Mouse (Mus musculus): ENCODE data around the gene Snrpf. TPM values are rescaled to one million over a fixed set of nuclear protein-coding genes. Genes with fewer than 3 reads are reported as not detected.
"Not testable (repeated sequence)": the region's sequence is repeated elsewhere in the genome, so short reads cannot be mapped to it uniquely, and the experiment has no call there.

The Snrpf gene
- total RNA-seq, 2 experiments from 2014 or later: 9.5 to 10.1 TPM

DNA sequence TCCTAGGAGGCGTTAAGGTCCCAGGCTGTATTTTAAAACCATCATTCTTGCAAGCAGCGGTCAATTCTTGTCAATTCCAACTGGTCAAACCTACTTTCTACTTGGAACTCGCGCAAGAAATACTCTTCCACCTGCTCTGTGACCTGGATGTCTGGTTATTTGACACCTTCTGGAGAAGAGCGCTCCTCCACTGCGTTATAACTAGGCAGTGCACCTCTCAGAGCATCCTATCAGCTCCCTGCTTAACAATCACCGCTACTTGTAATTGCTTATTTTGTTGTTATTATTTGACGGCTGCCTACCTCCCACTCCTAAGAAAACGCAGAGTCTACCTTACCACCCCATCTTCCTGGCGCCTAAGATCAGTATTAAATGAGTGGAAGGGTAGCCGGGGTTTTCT lies 710 bp downstream of the Snrpf start:
- intact Hi-C loops (cut with DNase I): no loop called here
- DNase-seq: no peak

DNA sequence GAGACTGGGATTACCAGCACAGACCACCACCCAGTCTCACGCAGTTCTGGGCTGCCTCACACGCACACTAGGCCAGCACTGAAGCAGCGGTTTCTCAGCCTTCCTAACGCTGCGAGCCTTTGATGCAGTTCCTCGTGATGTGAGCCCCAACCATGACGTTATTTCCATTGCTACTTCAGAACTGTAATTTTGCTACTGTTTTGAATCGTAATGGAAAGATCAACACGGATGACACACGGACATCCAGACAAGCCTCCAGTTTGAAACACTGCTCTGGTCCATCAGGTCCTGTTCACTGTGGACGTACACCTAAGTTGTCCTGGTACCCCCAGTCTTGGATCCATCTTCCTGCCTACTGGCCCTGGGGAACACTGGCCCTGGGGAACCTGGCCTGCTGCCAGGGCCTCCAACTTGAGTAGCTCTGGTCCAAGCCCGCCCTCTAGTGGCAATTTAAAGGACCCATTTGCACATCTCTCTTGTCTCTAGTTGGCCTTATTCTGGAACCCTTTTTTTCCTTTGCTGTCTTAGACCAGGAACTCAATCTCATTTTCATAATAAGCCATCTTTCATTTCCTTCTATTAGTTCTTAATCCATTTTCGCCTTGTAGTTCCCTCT lies 12.1 kb downstream of the Snrpf start:
- DNase-seq: peak; percentile 75 to 83
- intact Hi-C loops (cut with DNase I): loop anchor here (2.0 to 10.0 kb wide), 3 partner anchors 93 to 533 kb away; no protein-coding TSS in a partner anchor

DNA sequence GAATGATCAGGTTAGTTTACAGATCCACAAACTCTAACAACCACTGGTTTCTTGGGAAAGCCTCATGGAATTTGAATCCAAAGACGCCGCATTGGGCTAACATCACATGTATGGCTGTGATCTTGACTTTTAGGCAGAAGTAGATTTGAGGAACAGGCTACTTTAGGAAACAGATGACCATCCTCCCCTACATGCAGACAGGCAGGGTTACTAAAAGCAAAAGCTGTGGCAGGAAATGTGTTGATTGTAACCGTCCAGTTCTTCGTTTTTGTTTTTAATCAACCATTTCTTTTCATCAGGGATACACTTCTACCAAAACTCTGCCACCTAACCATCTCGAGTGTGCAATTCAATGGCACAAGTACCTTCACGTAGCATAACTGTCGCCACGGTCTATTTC lies 13.5 kb downstream of the Snrpf start:
- no peak for DNase-seq
- intact Hi-C loops (cut with DNase I): loop anchor here (2.0 to 10.0 kb wide), 3 partner anchors 91 to 531 kb away; no protein-coding TSS in a partner anchor

DNA sequence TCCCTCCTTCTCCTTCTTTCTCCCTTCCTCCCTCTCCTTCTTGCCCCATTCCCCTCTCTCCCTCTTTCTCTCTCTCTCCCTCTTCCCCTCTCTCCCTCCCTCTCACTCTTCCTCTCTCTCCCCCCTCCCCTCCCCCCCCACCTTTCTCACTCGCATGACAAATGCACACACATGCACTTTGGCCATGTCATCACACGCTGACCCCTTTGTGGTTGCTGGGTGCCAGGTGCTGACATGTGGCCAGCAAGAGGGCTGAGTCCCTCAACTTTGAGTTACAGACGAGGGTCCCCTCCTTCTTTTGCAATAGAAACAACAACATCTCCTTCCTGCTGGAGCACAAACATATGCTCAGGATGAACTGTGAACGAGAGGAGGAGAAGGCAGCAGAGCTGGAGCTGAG lies 14.5 kb downstream of the Snrpf start:
- DNase-seq: no peak
- intact Hi-C loops (cut with DNase I): loop anchor here (10.0 kb wide), 1 partner anchor 530 kb away; no protein-coding TSS in a partner anchor

DNA sequence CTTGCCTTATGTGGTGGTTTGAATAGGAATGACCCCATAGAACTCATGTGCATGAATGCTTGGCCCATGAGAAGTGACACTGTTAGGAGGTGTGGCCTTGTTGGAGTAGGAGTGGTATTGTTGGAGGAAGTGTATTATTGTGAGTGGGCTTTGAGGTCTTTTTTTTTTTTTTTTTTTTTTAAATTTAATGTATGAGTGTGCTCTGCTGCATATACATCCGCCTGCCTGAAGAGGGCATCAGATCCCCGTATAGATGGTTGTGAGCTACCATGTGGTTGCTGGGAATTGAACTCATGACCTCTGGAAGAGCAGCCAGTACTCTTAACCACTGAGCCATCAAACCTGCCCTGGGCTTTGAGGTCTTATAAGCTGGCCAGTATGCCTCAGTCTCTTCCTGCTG lies 17.3 kb downstream of the Snrpf start:
- DNase-seq: no peak
- intact Hi-C loops (cut with DNase I): loop anchor here (10.0 kb wide), 1 partner anchor 527 kb away; no protein-coding TSS in a partner anchor

DNA sequence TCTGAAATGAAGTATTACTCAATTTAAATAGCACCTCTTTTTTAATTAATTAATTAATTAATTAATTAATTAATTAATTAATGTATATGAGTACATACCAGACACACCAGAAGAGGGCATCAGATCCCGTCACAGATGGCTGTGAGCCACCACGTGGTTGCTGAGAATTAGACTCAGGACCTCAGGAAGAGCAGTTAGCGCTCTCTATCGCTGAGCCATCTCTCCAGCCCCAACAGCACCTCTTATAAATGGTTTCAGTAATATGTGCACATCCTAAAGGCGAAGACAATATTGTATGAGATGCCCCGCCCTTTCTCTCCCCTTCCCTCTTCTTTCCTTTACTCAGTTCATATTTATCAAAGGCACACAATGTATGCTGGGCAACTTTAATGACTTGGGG lies 20.8 kb downstream of the Snrpf start:
- DNase-seq: no peak
- intact Hi-C loops (cut with DNase I): no loop called here

DNA sequence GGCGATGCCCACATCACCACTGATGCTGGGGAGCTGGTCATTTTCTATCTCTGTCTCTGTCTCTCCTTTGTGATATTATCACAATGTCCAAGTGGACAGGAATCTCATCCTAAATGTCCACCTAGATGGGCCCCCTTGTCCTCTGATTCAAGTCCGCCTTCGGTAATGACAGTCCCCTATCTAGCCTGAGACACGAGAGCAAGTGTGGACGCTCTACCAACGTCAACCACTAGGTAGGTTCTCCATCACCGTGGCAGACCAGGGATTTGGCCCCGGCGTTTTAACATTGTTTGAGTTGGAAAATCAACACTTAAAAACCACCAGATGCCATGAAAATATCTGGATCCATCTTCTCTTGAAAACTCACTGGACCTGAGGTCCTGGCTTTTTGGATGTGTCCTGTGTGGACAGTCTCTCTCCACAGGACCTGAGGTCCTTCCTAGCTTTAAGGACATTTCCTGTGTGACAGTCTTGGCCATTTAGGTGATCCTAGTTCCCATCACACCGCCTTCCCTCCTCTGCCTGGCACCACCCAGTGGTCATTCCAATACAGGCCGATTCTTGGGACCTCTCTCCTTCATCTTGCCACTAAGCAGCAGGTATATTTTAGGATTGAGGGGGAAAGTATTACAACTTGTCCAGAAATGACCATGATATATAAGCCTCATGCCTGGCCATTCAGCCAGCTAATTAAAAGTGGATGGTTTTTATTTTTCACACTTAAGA lies 21.5 kb downstream of the Snrpf start:
- intact Hi-C loops (cut with DNase I): no loop called here

DNA sequence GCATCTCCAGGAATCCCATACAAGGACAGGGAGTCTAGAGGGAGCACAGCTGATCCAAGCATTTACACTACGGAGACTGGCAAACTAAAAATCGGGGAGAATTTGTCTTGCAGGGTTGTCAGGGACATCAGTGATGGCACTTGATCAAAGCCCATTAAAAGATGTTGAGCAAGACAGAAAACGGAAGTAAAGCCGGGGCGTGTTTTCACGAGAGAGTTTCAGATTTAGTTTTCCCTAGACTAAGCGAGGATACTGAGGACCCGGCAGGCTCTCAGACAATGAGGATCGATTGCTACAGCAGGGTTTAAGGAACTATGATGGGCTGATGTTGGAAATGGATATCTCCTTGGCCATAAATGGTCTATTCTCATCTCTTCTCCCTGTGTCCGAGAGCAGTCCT lies 22.4 kb downstream of the Snrpf start:
- intact Hi-C loops (cut with DNase I): no loop called here
- DNase-seq: no peak

More for the DNA sequence above, 21.5 kb downstream of the Snrpf start:
- no peak for DNase-seq

DNA sequence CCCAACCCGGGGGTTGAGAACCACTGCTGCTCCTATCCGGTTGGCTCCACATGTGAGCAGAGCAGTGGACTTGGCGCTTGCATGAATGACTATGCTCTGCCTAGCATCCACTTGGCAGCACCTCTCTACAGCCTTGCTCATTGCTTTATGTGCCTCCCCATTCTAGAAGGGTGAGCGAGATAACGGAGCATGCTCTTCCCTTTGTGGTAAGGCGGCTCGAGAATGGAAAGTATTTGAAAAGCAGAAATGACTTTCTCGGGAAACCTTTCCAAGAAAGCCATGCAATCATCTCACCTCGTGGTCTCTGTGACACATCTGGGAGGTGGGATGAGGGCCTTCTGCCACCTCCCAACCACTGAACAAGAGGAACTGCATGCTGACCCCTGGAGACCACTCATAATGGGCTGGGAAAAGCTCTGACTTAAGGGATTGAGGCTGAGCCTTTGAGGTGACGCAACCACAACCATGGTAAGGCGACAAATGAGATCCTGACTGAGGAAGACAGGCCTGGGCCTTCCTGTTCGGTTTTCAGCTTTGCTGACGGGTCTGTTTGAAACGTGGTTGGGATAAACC lies 24.9 kb downstream of the Snrpf start:
- no peak for DNase-seq
- intact Hi-C loops (cut with DNase I): no loop called here

DNA sequence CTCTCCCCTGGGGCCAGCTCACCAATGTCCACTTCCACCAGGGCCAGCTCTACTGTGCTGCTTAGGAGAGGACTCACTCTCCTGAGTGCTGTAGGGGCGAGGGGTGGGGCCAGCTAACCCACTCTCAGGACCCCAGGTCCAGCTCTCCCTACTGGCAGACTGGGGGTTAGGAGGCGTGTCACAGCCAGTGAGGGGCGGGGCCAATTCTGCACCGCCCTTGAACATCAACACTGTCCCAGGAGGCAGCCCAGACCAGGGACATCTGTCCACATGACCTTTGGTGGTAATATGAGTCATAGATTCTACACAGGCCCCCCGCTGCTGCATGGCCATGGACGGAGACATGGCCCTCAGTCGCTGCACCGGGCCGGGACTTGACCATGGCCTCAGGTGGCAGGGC lies 29.7 kb downstream of the Snrpf start:
- DNase-seq: no peak

DNA sequence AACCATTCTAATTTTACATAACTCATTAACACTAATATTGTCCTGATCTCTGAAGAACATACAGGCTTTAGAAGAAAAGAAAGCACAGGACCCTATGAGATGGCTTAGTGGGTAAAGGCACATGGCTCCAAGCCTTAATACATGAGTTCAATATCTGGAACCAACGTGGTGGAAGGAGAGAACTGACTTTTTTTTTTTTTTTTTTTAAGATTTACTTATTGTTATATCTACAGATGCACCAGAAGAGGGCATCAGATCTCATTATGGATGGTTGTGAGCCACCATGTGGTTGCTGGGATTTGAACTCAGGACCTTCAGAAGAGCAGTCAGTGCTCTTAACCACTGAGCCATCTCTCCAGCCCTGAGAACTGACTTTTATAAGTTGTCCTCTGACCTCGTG lies 31.5 kb downstream of the Snrpf start:
- DNase-seq; intact Hi-C loops (cut with DNase I): not testable (repeated sequence)

More for the DNA sequence above, 29.7 kb downstream of the Snrpf start:
- intact Hi-C loops (cut with DNase I): no loop called here

DNA sequence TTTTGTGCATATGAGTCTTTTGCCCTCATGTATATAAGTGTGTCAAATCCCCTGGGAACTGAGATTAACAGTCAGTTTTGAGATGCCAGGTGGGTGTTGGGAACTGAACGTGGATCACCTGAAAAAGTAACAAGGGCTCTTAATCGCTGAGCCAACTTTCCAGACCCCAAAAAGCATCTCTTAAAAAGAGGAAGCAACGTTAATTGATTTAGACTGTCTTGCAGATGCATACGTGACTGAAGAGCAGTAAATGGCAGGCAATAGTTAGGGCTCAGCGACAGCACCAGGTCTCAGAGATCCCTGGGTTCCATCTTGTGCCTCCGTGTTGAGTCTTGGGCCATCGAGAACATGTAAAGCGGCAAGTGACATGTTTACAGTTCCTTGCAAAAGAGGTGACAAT lies 36.9 kb downstream of the Snrpf start:
- intact Hi-C loops (cut with DNase I): no loop called here
- no peak for DNase-seq

DNA sequence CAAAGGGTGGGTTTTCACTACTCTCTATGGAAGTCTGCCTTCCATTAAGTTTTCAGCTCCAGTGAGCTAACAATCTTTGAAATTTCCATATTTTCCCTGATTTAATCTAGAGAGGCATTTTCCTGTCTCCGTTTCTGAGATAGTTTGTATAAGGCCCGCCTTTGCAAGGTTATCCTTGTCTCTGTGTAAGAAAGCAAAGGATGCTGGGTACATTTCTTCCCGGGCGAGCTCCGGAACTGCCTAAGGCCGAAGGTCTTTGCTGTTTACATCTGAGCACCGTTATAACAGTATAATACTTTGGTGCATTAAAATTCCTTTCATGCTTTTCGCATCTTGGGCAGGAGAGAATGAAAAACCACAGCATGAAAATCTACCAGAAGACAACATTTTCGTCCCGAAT lies 39.7 kb downstream of the Snrpf start:
- no peak for DNase-seq
- intact Hi-C loops (cut with DNase I): loop anchor here (2.0 to 10.0 kb wide), 3 partner anchors 63 to 505 kb away; no protein-coding TSS in a partner anchor

DNA sequence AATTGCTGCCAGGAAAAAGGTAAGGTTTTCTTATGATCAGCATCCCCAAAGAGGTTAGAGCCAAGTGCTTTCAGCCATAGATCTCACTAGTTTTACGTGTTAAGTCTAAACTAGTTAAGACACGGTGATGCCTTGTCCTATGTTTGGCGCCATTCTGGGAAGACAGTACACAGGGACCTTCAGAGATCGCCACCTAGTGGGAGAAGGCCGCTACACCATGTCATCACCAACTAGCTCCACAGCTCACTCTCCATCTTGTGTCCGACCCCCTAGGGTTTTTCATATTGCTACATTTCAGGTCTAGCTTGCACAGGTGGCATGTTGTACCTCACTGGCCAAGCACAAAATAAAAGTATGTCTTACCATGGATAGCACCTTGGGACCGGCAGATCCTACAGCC lies 40.5 kb downstream of the Snrpf start:
- intact Hi-C loops (cut with DNase I): loop anchor here (2.0 to 10.0 kb wide), 3 partner anchors 62 to 504 kb away; no protein-coding TSS in a partner anchor
- DNase-seq: peak; percentile 74 to 81

DNA sequence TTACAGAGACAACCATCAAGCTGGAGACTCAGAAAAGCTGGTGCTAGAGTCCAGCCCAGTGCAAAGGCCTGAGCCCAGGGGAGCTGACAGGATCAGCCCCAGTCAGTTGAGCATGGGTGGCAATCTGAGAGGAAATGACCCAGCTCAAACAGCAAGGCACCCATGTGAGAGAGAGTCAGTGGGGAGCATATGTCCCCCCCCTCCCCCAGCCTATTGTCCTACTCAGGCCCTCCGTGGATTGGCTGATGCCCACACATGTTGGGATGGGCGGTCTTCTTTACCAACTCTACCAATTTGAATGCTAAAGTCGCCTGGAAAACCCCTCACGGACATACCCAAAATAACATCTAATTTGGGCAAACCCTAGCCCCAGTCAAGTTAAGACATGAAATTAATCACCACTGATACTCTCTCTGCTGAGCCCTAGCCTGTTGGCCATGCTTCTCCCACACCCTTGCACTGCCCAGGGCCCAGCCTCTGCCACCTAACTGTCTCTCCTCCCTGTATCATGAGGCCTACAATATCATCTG lies 41.7 kb downstream of the Snrpf start:
- DNase-seq: no peak
- intact Hi-C loops (cut with DNase I): loop anchor here (2.0 to 10.0 kb wide), 3 partner anchors 61 to 503 kb away; no protein-coding TSS in a partner anchor

DNA sequence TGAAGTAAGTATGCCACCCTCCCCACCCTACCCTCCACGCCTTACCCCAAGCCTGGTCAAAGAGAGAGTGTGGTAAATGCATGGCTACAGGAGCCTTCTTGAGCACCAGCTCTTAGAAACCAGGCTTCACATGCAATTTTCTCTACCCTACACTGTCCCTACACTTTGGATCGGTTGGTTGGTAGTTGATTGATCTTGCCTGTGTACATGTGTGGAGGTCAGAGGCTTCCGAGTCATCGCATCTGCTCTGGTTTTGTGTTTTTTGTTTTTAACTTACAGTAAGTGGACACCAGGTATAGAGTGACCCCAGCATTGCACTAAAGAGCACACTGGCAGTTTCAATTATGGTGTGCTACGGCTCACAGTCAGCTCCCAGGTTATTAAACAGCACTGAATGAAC lies 45.3 kb downstream of the Snrpf start:
- intact Hi-C loops (cut with DNase I): loop anchor here (10.0 kb wide), 1 partner anchor 499 kb away; no protein-coding TSS in a partner anchor
- no peak for DNase-seq

DNA sequence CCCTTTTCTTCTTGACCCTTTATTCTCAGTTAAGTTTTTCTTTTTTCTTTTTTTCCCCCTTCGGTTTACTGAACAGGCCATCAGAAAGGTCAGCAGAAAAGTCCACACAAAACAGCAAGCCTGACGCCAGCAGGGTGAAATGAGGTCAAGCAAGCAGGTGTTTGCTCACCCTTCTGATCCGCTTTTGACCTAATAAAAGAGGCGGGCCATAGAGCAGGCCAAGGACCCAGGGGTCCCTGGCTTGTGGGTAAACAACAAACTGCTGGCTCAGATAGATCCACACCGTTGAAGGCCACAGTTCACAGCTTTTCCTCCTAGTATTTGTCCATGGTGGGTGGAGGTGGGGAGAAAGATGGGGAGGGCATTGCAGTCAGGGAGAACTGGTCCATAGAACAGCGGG lies 46.3 kb downstream of the Snrpf start:
- intact Hi-C loops (cut with DNase I): loop anchor here (10.0 kb wide), 1 partner anchor 498 kb away; no protein-coding TSS in a partner anchor
- no peak for DNase-seq

DNA sequence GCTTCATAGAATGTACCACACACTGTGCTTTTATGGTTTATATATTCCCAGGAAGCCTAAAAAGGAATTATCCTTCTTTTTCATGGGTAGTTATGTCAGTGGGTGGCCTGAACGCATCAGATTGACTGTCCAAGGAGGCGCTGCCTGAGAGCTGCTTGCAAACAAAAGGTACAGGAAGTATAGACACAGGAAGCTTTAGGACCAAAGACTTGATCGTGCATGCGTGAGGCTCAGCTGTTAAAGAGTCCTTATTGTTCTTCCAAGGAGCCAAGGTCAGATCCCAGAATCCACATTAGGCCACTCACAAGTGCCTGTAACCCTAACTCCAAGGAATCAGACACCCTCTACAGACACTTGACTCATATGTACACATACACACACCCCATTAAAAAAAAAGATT lies 47.1 kb downstream of the Snrpf start:
- intact Hi-C loops (cut with DNase I): loop anchor here (10.0 kb wide), 1 partner anchor 498 kb away; no protein-coding TSS in a partner anchor

DNA sequence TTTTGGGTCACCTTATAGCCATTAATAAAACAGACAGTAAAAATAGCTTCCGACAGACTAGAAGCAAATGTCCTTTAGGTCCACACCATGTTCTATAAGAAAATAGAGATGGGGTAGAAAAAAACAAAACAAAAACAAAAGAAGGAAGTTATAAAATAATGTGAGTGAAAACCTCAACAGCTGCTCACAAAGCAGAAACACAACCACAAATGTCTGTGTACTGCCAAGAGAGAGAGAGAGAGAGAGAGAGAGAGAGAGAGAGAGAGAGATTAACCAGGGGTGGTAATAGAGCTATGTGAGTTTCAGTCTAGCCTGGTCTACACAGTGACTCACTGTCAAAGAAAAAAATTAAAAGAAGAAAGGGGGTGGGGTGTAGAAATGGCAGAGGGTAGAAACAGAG lies 47.9 kb downstream of the Snrpf start:
- intact Hi-C loops (cut with DNase I): loop anchor here (10.0 kb wide), 1 partner anchor 497 kb away; no protein-coding TSS in a partner anchor
- no peak for DNase-seq

More for the DNA sequence above, 47.1 kb downstream of the Snrpf start:
- no peak for DNase-seq

DNA sequence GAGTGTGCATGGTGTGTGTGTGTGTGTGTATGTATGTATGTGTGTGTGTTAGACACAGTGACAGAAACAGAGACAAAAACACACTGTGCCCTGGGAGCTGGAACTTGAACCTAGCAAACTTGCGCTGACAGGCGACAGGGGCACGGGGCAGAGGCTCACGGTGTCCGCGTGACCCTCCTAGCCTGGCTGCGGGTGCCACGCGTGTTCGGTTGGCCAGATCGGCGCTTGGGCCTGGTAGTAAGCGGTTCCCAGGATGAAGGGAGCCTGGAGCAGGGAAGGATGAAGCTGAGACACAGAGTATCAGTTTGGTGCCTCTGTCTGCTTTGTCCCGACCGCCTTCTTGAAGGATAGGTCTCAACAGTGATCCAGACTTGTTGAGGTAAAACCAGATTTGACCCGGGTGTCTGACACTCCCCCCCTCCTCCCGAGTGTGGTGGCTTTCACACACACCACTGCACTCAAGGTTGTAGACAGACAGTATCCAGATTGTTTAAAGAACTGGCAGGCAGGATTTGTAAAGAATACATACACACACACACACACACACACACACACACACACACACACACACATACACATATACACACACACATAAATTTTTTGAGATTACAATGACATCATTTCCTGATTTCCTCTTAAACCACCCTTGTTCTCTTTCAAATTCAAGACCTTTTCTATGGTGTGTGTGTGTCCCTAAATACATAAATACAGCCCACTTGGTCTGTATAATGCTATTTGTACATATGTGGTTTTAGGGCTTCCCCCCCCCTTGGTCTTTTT lies 48.9 kb downstream of the Snrpf start, which contains the start of gene Ccdc38:
Ccdc38 (plus strand) TSS at position 202 of the 780 bp plus-strand sequence.
- no peak for DNase-seq

More for the DNA sequence above, 48.9 kb downstream of the Snrpf start, which contains the start of gene Ccdc38:
- intact Hi-C loops (cut with DNase I): loop anchor here (10.0 kb wide), 1 partner anchor 496 kb away; no protein-coding TSS in a partner anchor
